Mouse (Mus musculus) hindbrain, postnatal 0 days (tissue): ENCODE data around the gene Rab17. TPM values are rescaled to one million over a fixed set of nuclear protein-coding genes. Genes with fewer than 3 reads are reported as not detected.

Source experiments
- ATAC-seq: fragments of 200-750 bp; cut with Nextera tagmentation; 2 replicates; pipeline ENCODE4 v1.8.0; 2017; ENCODE audit warnings: mild to moderate bottlenecking, moderate TSS enrichment, moderate library complexity
- DNase-seq: peaks from one replicate; pipeline ENCODE4 v3.0.0-alpha.2; 2015; ENCODE audit warnings: low spot score
- H3K27ac ChIP-seq: fragments of 300-500 bp; sonication (generic); 2 replicates; pipeline ENCODE4 v1.5.1; 2014; ENCODE audit warnings: mild to moderate bottlenecking
- H3K27me3 ChIP-seq: fragments of 300-500 bp; sonication (generic); 2 replicates; pipeline ENCODE4 v1.6.1; 2014; ENCODE audit warnings: low read length, mixed read lengths; ENCODE audit not compliant: insufficient read depth
- H3K36me3 ChIP-seq: fragments of 300-500 bp; sonication (generic); 2 replicates; pipeline ENCODE4 v1.6.1; 2014; ENCODE audit warnings: low read length, mixed read lengths; ENCODE audit not compliant: insufficient read depth
- H3K4me1 ChIP-seq: fragments of 300-500 bp; sonication (generic); 2 replicates; pipeline ENCODE4 v1.6.1; 2014; ENCODE audit warnings: antibody characterized with exemption, low read length, mixed read lengths; ENCODE audit not compliant: insufficient read depth
- H3K4me2 ChIP-seq: fragments of 300-500 bp; sonication (generic); 2 replicates; pipeline ENCODE4 v1.6.1; 2014; ENCODE audit warnings: low read depth, mild to moderate bottlenecking, low read length, moderate library complexity, mixed read lengths
- H3K4me3 ChIP-seq: fragments of 300-500 bp; sonication (generic); 2 replicates; pipeline ENCODE4 v1.5.1; 2014; ENCODE audit warnings: low read length
- H3K9ac ChIP-seq: fragments of 300-500 bp; sonication (generic); replicated peaks from 2 replicates; pipeline ENCODE4 v1.6.1; 2014; ENCODE audit warnings: mild to moderate bottlenecking, low read length, moderate library complexity, mixed read lengths
- H3K9me3 ChIP-seq: fragments of 300-500 bp; sonication (generic); 2 replicates; pipeline ENCODE4 v1.6.1; 2016; ENCODE audit warnings: low read length, mixed read lengths
- CTCF ChIP-seq: IDR thresholded peaks from 2 replicates; pipeline ENCODE4 v1.5.1; 2016; ENCODE audit warnings: antibody characterized with exemption, control low read depth, low read depth
- WGBS: fragments of 180-500 bp; shearing (Covaris S2); extraction: QIAGEN DNeasy Blood & Tissue Kit; methylation state at CpG from one replicate; pipeline ENCODE4 v1.1.7; 2014; 5-methylcytosine and 5-hydroxymethylcytosine counted together
- polyA plus RNA-seq: library from polyadenylated mRNA; unstranded; fragments of >200 nt; fragmentation: Nextera tagmentation; extraction: Ambion mirVana; gene quantifications from 2 replicates; pipeline ENCODE4 v1.2.1, GENCODE M21; 2015
- total RNA-seq: library from RNA; depleted of rRNA; stranded (reverse); fragments of >200 nt; gene quantifications from 2 replicates; pipeline ENCODE4 v1.2.3, GENCODE M21; 2014

The Rab17 gene
- total and polyA plus RNA-seq, 2 experiments from 2014 or later: not detected

- Histone ChIP-seq H3K27me3 (no peaks in the 10 kb centered on the region), H3K9me3 (no peaks in the 10 kb centered on the region), H3K9ac (no peak overlapping the region), H3K36me3 (no peaks in the 10 kb centered on the region), H3K4me3 (no peak overlapping the region), H3K4me2 (no peak overlapping the region), H3K27ac (no peak overlapping the region), H3K4me1 (no peaks in the 10 kb centered on the region; the same call in 1 of the 2 replicates)
- no peak for TF ChIP-seq CTCF
- WGBS: 88% methylated on average over 6 of the region's 6 CpGs
- no peak for ATAC-seq
- DNase-seq: no peak
These were observed 39.8 kb upstream of the Rab17 start for GRCm38 (mm10) chr1:91009266-91009665.

DNA sequence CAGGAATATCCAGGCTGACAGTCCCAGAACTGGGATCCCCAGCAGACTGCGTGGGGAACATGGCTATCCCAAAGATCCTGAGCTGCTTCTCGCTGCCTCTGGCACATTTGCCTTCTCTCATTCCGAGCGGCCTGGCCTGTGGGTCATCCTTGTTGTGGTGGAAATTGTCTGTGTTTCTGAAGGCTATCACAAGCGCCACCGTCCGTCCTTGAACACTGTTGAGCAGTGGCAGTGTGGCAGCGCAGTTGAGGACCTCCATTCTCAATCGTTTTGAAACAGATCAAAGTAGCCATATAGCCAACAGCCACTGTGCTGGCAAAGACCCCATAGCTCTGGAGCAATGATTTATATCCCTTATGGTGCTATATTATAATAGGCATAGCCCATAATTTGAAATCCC lies 39.3 kb upstream of the Rab17 start:
- WGBS: 89% methylated on average over 9 of the region's 9 CpGs
- H3K4me2 ChIP-seq: no peak overlapping the region
- no peak overlapping the region for H3K27ac ChIP-seq
- H3K36me3 ChIP-seq: no peaks in the 10 kb centered on the region
- H3K4me3 ChIP-seq: no peak overlapping the region
- no peak for ATAC-seq
- TF ChIP-seq CTCF: no peak
- DNase-seq: no peak
- no peak overlapping the region for H3K9ac ChIP-seq
- no peaks in the 10 kb centered on the region for H3K27me3 ChIP-seq
- H3K4me1 ChIP-seq: no peaks in the 10 kb centered on the region; the same call in 1 of the 2 replicates
- H3K9me3 ChIP-seq: no peaks in the 10 kb centered on the region

DNA sequence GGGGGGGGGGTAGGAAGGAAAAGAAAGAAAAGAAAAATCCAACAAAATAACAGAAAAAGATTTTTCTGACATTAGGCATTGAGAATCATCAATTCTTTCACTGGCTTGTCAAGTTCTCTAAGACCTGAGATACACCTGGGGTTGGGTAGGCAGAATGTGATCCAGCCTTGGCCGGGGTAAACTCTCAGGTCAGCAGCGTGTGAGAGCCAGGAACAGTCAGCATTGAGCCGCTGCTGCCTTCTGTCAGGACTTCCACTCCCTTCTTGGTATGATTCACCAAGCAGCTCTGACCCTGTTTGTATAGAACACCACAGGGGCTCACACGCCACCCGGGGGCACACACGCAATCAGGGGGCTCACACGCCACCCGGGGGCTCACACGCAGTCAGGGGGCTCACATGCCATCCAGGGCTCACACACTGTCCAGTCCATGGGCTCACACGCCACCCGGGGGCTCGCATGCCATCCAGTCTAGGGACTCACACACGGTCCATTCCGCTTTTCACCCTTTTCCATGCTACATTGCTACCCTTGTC lies 38.8 kb upstream of the Rab17 start:
- H3K27me3 ChIP-seq: no peaks in the 10 kb centered on the region
- no peaks in the 10 kb centered on the region for H3K9me3 ChIP-seq
- DNase-seq (no peak), ATAC-seq (no peak)
- WGBS: 94% methylated on average over 14 of the region's 14 CpGs
- no peak overlapping the region for H3K4me2 ChIP-seq
- H3K36me3 ChIP-seq: no peaks in the 10 kb centered on the region
- TF ChIP-seq CTCF: no peak
- no peak overlapping the region for H3K9ac ChIP-seq
- H3K4me3 ChIP-seq: no peak overlapping the region
- no peak overlapping the region for H3K27ac ChIP-seq
- H3K4me1 ChIP-seq: no peaks in the 10 kb centered on the region; the same call in 1 of the 2 replicates

DNA sequence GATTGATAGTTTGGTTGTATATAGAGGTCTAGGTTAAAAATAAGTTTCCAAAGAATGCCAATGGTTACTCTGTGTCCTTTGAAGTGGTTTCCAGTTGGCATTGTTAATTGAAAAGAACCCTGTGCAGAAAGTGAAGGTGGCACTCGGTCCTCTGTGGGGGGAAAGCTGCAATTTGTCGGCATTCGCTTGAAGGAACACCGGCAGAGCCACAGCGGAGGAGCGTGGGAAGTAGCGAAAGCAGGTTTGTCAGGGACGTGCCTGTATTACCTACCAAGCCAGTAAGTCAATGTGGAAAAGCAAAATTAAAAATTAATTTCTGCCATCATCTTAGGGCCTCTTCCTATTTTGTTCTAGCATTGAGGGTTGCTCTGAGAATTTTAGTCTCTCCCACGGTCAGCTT lies 37.2 kb upstream of the Rab17 start:
- Histone ChIP-seq H3K9ac (no peak overlapping the region), H3K9me3 (no peaks in the 10 kb centered on the region), H3K27me3 (no peaks in the 10 kb centered on the region), H3K4me1 (no peaks in the 10 kb centered on the region; the same call in 1 of the 2 replicates), H3K4me2 (no peak overlapping the region), H3K4me3 (no peak overlapping the region), H3K27ac (no peak overlapping the region), H3K36me3 (no peaks in the 10 kb centered on the region)
- ATAC-seq: no peak
- DNase-seq: no peak
- WGBS: 81% methylated on average over 9 of the region's 9 CpGs
- TF ChIP-seq CTCF: no peak

DNA sequence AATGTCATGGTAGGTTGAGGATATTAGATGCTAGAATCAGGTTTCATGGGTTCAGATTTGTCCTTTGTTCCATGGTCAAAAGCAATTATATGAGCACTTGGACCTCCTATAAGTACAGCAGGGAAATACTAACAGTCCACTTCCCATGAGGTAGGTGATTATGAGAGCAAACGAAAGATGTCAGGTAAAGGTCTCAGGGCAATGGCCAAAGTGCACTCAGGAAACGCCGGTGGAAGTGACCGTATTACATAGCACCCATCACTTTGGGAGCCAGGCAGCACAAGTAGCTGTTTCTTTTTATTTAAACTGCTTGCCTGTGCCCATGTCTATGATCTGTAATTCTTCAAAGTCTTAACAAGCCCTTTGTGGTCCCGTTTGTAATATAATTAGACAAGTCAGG lies 36.6 kb upstream of the Rab17 start:
- Histone ChIP-seq H3K36me3 (no peaks in the 10 kb centered on the region), H3K4me2 (no peak overlapping the region), H3K9ac (no peak overlapping the region), H3K4me1 (no peaks in the 10 kb centered on the region; the same call in 1 of the 2 replicates), H3K4me3 (no peak overlapping the region), H3K27ac (no peak overlapping the region), H3K9me3 (no peaks in the 10 kb centered on the region), H3K27me3 (no peaks in the 10 kb centered on the region)
- ATAC-seq (no peak), DNase-seq (no peak)
- no peak for TF ChIP-seq CTCF
- 79% methylated on average over 5 of the region's 5 CpGs for WGBS

DNA sequence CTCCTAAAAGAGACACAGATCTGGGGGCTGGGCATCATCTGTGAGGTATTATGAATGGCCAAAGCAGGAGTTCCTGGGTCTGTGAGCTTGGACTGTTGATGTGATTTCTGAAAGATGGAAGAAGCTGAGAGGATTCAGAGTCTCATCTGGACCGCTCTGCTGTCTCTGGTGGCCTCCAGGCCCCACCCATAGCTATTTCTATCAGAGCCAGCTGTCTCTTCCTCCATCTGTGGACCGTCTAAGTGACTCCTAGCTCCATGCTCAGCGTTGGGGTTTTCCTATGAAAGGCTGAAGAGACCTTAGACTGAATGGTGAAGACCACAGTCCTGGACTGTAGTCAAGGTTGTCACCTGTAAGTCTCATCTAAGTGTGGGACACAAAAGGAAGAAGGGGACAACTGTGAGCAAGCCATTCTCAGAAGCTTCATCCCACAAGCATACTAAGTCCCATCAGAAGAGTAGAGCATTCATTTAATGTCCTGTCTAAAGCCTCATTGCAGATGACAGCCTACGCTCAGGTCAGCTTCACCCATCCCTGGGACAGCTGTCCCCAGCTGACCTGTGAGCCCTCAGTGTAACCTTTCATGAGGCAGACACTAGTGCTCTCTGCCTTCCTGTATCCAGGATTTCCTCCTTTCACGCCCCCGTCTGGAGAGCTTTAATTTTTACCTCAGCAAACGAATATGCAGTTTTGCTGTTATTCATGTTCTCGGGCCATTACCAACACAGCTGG lies 34.2 kb upstream of the Rab17 start:
- no peak for TF ChIP-seq CTCF
- 0 out of 2 replicates have a peak, but pooled peaks cover 4% of the 10 kb centered on the region for H3K4me1 ChIP-seq
- H3K4me2 ChIP-seq: no peak overlapping the region
- H3K4me3 ChIP-seq: no peak overlapping the region
- DNase-seq (no peak), ATAC-seq (no peak)
- H3K9ac ChIP-seq: no peak overlapping the region
- H3K27ac ChIP-seq: no peak overlapping the region
- 85% methylated on average over 8 of the region's 8 CpGs for WGBS
- H3K36me3 ChIP-seq: no peaks in the 10 kb centered on the region
- no peaks in the 10 kb centered on the region for H3K9me3 ChIP-seq
- no peaks in the 10 kb centered on the region for H3K27me3 ChIP-seq

GRCm38 (mm10) chr1:91002641-91003040 lies 33.2 kb upstream of the Rab17 start:
- DNase-seq (no peak), ATAC-seq (no peak)
- 0 out of 2 replicates have a peak, but pooled peaks cover 9% of the 10 kb centered on the region for H3K4me1 ChIP-seq
- no peaks in the 10 kb centered on the region for H3K9me3 ChIP-seq
- no peak for TF ChIP-seq CTCF
- no peak overlapping the region for H3K27ac ChIP-seq
- no peak overlapping the region for H3K4me3 ChIP-seq
- H3K36me3 ChIP-seq: no peaks in the 10 kb centered on the region
- H3K27me3 ChIP-seq: no peaks in the 10 kb centered on the region
- 78% methylated on average over 3 of the region's 3 CpGs for WGBS
- H3K4me2 ChIP-seq: no peak overlapping the region
- H3K9ac ChIP-seq: no peak overlapping the region
